Mouse (Mus musculus) lung, postnatal 4 days (tissue): Measurements from ENCODE around the gene Foxr2.

Experiments used
- DNase-seq, 2 experiments: peaks; one replicate each; pipeline ENCODE4 v3.0.0; 2021

The Foxr2 gene

GRCm38 (mm10) chrX:153118486-153118885 lies at the start of gene Foxr2:
Foxr2 (plus strand) TSS chrX:153118786.
- no peak for DNase-seq

GRCm38 (mm10) chrX:153119013-153119412 lies 427 bp downstream of the Foxr2 start:
- DNase-seq: no peak

GRCm38 (mm10) chrX:153139734-153140515 lies 21.3 kb downstream of the Foxr2 start, which contains the start of gene Rragb:
Rragb (plus strand) TSS chrX:153139981.
- DNase-seq: peak; percentile 56 to 77

- no peak for DNase-seq
These were observed 24.1 kb downstream of the Foxr2 start for GRCm38 (mm10) chrX:153142656-153143055.

- DNase-seq: no peak
These were observed 33.2 kb downstream of the Foxr2 start for GRCm38 (mm10) chrX:153151766-153152165.

GRCm38 (mm10) chrX:153155322-153155721 lies 36.7 kb downstream of the Foxr2 start:
- peak in 1 of 2 experiments; percentile 19 for DNase-seq

GRCm38 (mm10) chrX:153174786-153175185 lies 56.2 kb downstream of the Foxr2 start:
- DNase-seq: peak in 1 of 2 experiments; percentile 5

GRCm38 (mm10) chrX:153182221-153182620 lies 63.6 kb downstream of the Foxr2 start:
- DNase-seq: peak; percentile 4 to 20
